ENCODE assay signal across 10 mouse cellular contexts in genomic region chr9:92930231-92930966, GRCm38 (mm10).
DNase-seq lines count a peak whose midpoint lies in the region; ATAC-seq and TF ChIP-seq lines count a peak whose summit lies in the region.
"Had no signal": no experiment of that assay in that cellular context is flagged by ENCODE, and none has a peak within 500 bp of the region (broad histone marks: within the 10 kb centered on the region; RNA-seq: fewer than 3 reads in every experiment).

No protein-coding gene starts in this region.

- peaks cover 11% of the 10 kb centered on the region; the same call in 1 of the 2 replicates for H3K9me3 ChIP-seq in embryonic facial prominence, embryonic 12.5 days
- H3K9me3 ChIP-seq in heart, embryonic 11.5 days (replicated peaks; ENCODE audit: control insufficient read depth, low read length) = no peaks in the 10 kb centered on the region; the same call in 1 of the 2 replicates
- peaks cover 3% of the 10 kb centered on the region; the same call in 1 of the 2 replicates for H3K9me3 ChIP-seq in heart, embryonic 10.5 days
- H3K9me3 ChIP-seq: lung, embryonic 15.5 days had no signal

- H3K9ac ChIP-seq in embryonic facial prominence, embryonic 12.5 days = no peak overlapping the region
- H3K9ac ChIP-seq in heart, embryonic 11.5 days (ENCODE audit: low read depth, low read length) = no peak overlapping the region
- H3K9ac ChIP-seq: lung, embryonic 15.5 days had no signal

- WGBS in embryonic facial prominence, embryonic 12.5 days = 28% methylated on average over 6 of the region's 6 CpGs
- WGBS in heart, embryonic 11.5 days (ENCODE audit: insufficient replicate concordance) = 59% methylated on average over 6 of the region's 6 CpGs
- 59% methylated on average over 6 of the region's 6 CpGs for WGBS in heart, embryonic 10.5 days

- no peak overlapping the region for H3K4me3 ChIP-seq in embryonic facial prominence, embryonic 12.5 days
- peak overlapping the region; percentile 2; the same call in 1 of the 2 replicates for H3K4me3 ChIP-seq in layer of hippocampus, adult 2 months
- H3K4me3 ChIP-seq in heart, embryonic 11.5 days (ENCODE audit: low read depth, low read length) = no peak overlapping the region
- H3K4me3 ChIP-seq in heart, embryonic 10.5 days = no peak overlapping the region
- H3K4me3 ChIP-seq: lung, embryonic 15.5 days had no signal

- peaks cover 4% of the 10 kb centered on the region; the same call in 1 of the 2 replicates for H3K4me1 ChIP-seq in embryonic facial prominence, embryonic 12.5 days
- H3K4me1 ChIP-seq in heart, embryonic 11.5 days (ENCODE audit: control insufficient read depth, insufficient read depth, low read length) = no peaks in the 10 kb centered on the region
- no peaks in the 10 kb centered on the region for H3K4me1 ChIP-seq in heart, embryonic 10.5 days
- H3K4me1 ChIP-seq: lung, embryonic 15.5 days had no signal

- no peaks in the 10 kb centered on the region for H3K36me3 ChIP-seq in embryonic facial prominence, embryonic 12.5 days
- no peaks in the 10 kb centered on the region for H3K36me3 ChIP-seq in heart, embryonic 11.5 days (ENCODE audit: control insufficient read depth, insufficient read depth, low read length)
- H3K36me3 ChIP-seq in heart, embryonic 10.5 days = no peaks in the 10 kb centered on the region
- H3K36me3 ChIP-seq: lung, embryonic 15.5 days had no signal

- ATAC-seq in embryonic facial prominence, embryonic 12.5 days (ENCODE audit: insufficient number of reproducible peaks, insufficient read depth, low FRiP score, low TSS enrichment) = peak; percentile 72; the same call in 1 of the 2 replicates
- no peak for ATAC-seq in megakaryocyte, adult 5-6 weeks (ENCODE audit: poor library complexity, severe bottlenecking)
- no peak for ATAC-seq in heart, embryonic 11.5 days (replicated peaks; ENCODE audit: insufficient number of reproducible peaks, low FRiP score, low TSS enrichment)

- no peaks in the 10 kb centered on the region for H3K27me3 ChIP-seq in embryonic facial prominence, embryonic 12.5 days
- H3K27me3 ChIP-seq in heart, embryonic 11.5 days (ENCODE audit: control insufficient read depth, insufficient read depth, low read length) = no peaks in the 10 kb centered on the region
- no peaks in the 10 kb centered on the region for H3K27me3 ChIP-seq in heart, embryonic 10.5 days (ENCODE audit: insufficient read depth, poor library complexity, severe bottlenecking)
- H3K27me3 ChIP-seq: lung, embryonic 15.5 days had no signal

- H3K27ac ChIP-seq in embryonic facial prominence, embryonic 12.5 days = no peak overlapping the region
- peak overlapping the region; percentile 73 for H3K27ac ChIP-seq in layer of hippocampus, adult 2 months
- H3K27ac ChIP-seq in heart, embryonic 11.5 days (ENCODE audit: low read depth, low read length) = no peak overlapping the region
- no peak overlapping the region for H3K27ac ChIP-seq in heart, embryonic 10.5 days
- H3K27ac ChIP-seq: lung, embryonic 15.5 days had no signal

- 0 out of 2 replicates have a peak overlapping the region, but pooled peaks have one; percentile 11 for H3K4me2 ChIP-seq in embryonic facial prominence, embryonic 12.5 days (replicated peaks)
- no peak overlapping the region for H3K4me2 ChIP-seq in heart, embryonic 11.5 days
- H3K4me2 ChIP-seq: lung, embryonic 15.5 days had no signal

- TF ChIP-seq CTCF in layer of hippocampus, adult 2 months (conservative IDR thresholded peaks at IDR 0.05) = no peak

- DNase-seq in right cerebral cortex, postnatal 4 days = peak; percentile 6
- no peak for DNase-seq in right cerebral cortex, postnatal 14 days
- peak; percentile 32 to 53 for DNase-seq in layer of hippocampus, adult 2 months (ENCODE audit: low spot score in 2 of 2)
- peak; percentile 85 for DNase-seq in retina, embryonic 14.5 days (ENCODE audit: low spot score)
- no peak for DNase-seq in heart, embryonic 10.5 days (ENCODE audit: low spot score)
- DNase-seq: kidney, adult 2 months had no signal

Comparison
In these comparisons a context has a peak if more than half of its experiments do, and no peak if none do; other contexts are left out.
1. DNase-seq: peak in right cerebral cortex, postnatal 4 days (single experiment), layer of hippocampus, adult 2 months (2 of 2) and retina, embryonic 14.5 days (single experiment); none in right cerebral cortex, postnatal 14 days (single experiment) and heart, embryonic 10.5 days (single experiment).